Mouse (Mus musculus) adrenal gland, adult 18-20 months (tissue): ENCODE data around the gene Sgms1. TPM values are rescaled to one million over a fixed set of nuclear protein-coding genes. Genes with fewer than 3 reads are reported as not detected.
A peak's percentile ranks its signal among the peaks of the same experiment; 100 is the strongest.

ENCODE experiments used
- DNase-seq, 2 experiments: peaks; one replicate each; pipeline ENCODE4 v3.0.0; 2021 to 2022; ENCODE audit warnings: low spot score in 2 of 2
- total RNA-seq, 2 experiments: library from RNA; stranded (reverse); gene quantifications; 1 replicate in 1 of 2; 2 replicates in 1 of 2; pipeline ENCODE4 v1.2.3; 2021

Sgms1 gene
- total RNA-seq, 2 experiments from 2014 or later: 65.1 to 85.4 TPM

DNA sequence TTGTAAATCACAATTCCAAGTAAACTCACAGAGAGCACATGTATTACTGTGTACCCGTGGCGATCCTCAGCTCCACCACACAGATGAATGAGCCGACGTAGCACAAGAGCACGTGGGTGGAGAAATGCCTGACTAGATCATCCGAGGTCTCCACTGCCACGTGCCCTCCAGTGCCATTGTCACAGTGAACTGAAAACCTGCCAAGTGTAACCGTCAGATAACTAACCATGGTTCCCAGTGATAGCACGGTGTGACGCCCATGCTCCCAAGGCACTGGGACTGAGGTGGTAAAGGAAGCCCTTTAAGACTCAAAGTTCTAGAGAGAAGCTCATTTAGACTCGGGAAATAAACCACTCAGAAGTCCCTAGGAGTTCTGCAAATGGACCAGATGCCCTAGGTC lies 167.4 kb downstream of the Sgms1 start:
- no peak for DNase-seq

DNA sequence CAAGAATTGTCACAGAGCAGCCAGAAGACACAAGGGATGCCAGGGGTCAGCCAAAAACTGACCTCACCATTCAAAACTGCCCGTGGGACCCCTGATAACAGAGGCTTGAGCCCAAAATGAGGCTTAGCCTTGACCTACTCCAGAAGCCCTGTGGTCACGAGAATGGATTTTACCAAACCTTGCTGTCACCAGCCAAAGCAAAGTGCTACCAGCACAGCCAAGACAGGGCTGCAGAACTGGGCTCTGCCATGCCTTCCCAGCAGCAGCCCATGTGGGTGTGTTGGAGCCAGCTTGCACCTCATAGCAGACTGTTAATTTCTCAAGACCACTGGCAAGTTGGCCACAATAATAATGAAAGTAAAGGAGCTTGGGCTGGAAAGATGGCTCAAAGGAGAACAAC lies 168.5 kb downstream of the Sgms1 start:
- no peak for DNase-seq

DNA sequence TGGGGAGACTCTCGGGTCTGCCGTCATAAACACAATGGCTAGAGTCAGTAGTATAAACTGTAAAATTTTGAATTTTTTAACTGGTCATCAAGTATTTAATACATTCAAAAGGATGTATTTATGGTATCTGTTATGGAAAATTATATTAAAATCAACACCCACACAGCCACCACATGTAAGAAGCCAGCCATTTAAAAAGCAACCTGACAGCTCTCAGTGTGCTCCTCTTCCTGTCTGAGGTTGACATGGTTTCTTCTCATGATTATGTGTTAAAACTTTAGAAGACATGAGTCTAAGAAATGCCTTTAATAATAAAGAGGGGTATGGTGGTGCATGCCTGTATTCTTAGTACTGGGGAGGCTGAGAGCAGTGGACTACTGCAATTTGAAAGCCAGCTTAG lies 172.8 kb downstream of the Sgms1 start:
- DNase-seq: no peak

DNA sequence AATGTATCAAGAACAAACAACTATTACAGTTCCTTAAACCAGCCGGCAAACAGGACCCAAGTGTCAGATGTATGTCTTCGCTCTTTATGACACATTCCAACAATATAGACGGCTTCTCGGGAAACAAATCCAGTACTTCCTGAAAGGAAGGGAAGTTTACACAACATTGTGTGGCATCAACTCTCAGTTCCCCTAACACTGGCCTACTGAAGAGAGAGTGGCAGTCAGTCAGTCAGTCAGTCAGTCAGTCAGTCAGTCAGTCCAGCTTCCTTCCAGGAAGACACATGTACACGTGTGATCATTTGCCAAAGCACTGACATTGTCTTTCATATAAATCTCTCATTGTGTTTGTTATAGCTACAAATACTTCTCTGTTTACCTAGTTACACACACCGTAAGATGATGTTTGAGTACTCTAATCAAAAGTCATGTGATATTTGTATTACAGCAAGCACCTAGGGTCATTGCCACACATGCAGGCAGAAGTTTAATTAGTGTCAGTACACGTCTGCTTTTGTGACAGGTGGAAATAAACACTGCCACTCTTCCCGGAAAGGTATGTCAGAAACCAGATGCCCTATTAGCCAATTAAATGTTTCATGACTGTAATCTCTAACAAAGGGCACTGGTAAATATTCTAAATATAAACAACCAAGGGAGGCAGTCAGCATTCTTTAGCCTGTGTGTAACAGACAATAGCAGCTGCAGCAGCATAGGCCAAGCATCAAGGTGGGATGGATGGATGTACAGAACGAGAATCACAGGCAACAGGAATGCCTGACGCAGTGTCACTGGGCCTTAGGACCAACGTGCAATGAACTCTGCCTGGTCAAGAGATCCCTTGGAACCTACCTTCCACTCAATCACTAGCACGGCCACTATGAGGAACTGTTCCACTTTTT lies 174.4 kb downstream of the Sgms1 start:
- DNase-seq: no peak

DNA sequence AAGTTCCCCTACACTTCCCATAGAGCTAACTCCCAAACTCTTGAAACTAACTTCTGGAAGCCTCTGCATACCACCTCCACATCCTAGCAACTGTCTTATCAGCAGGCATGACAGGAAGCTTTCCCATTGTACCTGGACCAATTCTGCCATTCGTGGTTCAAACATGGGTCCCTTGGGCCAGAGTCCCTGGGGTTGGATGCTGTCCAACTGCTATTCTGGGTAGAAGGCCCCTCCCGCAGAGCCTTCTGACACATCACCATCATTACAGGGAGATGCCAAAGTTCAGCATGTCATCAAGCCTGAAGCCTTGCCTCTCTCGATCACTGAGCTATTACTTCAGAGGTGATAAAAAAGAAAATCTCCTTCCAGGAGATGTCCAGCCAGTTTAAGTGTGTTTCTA lies 175.9 kb downstream of the Sgms1 start:
- no peak for DNase-seq

DNA sequence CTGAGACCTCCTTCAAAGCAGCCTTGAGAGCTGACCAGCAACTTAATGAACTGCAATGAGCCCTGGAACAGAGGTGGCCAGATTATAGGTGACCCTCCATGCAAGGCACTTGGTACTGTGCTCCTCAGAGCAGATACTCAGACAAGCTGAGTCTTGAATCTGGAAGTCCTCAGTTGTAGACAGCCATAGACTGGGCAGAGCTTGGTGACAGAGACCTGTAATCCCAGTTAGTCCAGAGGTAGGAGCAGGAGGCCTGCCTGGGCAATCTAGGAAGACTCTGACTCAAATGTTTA lies 178.3 kb downstream of the Sgms1 start:
- DNase-seq: peak in 1 of 2 experiments; percentile 17

DNA sequence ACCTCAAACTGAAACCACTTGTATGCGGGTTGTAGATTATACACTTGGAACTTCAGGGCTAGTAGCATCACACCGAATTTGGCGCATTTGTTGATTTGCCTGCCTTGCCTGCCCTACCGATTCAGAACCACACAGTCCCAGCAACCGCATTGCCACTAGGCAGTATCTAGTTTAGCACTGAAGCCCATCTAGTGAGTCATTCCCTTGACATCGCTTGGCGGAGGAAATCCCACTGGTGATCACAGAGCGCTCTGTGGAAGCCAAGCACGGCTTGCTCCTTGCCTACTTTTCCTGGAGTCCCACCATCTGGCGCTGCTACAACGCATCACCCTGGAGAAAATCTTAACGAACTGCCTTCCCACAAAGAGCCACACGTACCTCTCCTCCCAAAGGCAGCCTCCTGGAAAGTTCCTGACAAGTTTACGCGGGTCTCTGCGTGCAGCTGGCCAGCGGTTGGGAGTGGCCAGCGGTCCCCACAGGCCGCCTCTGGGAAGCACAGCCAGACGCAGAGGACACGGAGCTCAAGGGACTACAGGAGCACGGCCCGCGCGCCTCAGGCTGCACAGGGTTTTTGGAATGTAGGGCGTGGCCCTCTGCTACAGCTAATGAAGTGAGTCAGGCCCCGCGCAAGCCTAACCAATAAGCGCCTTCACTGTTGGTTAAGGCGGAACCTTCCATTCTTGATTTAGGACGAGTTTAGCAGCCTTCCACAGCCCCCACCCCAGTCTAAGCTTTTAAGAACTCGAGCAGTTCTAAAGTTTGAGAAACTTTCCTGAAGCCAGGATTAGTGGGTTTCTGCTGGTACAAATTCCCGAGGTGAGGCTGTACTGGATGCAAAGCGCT lies 178.8 kb downstream of the Sgms1 start:
- peak; percentile 84 for DNase-seq

DNA sequence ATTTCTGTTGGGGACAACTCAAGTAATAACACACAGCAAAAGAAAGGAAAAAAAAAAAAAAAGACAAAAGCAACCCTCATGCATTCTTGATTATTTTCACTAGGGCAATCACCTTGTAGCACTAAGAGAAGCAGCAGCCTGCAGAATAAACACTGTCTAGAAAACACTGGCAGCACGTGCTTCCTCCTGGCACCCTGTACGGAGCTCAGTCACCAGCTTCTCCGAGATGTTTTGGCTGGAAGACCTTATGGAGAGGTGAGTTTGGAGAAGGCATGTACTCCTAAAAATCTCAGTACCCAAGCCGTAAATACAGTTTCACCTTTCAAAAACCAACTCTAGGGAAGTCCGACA lies 179.4 kb downstream of the Sgms1 start:
- peak in 1 of 2 experiments; percentile 23 for DNase-seq

DNA sequence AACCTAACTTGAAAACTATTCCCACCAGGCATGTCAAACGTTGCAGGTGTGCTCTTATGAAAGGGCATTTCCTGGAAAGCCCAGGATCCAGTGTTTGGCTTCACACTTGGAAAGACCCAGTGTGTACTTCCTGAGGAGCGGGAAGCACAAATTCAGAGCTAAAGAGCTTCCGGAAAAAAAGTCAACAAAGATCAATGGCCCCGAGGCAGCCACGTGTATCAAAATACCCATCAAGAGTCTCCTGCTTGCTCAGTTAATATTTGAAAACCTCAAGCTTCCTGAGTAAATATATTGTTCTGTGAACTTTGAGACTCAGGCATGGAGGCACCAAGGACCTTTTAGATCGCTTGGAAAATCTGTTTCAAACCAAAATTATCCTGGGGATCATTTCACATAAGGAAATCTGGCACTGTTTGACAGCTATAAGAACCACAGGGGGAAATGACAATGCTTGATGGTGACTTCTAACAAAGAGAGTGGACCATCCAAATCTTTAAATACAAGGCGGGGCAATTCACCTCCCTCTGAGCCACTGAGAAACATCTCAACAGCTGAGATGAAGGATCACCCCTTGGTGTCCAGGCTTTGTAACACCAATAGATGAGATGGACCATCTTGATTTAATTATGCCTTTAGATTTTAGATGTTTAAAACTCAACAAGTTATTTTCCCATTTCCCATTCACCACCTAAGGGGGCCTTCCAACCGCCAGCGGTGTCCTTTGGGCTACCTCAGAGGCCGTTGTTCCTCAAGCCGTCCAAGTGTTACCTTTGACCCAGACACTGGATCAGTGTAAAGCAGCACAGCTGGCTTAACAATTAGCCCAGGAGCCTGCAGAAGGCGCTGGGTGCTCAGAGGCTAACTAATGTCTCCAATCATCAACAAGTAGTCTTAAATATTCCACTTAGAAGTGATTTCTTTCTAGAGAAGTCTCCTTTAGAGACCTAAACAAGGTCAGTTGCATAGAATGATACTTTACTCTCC lies 187.1 kb downstream of the Sgms1 start:
- peak in 1 of 2 experiments; percentile 17 for DNase-seq

DNA sequence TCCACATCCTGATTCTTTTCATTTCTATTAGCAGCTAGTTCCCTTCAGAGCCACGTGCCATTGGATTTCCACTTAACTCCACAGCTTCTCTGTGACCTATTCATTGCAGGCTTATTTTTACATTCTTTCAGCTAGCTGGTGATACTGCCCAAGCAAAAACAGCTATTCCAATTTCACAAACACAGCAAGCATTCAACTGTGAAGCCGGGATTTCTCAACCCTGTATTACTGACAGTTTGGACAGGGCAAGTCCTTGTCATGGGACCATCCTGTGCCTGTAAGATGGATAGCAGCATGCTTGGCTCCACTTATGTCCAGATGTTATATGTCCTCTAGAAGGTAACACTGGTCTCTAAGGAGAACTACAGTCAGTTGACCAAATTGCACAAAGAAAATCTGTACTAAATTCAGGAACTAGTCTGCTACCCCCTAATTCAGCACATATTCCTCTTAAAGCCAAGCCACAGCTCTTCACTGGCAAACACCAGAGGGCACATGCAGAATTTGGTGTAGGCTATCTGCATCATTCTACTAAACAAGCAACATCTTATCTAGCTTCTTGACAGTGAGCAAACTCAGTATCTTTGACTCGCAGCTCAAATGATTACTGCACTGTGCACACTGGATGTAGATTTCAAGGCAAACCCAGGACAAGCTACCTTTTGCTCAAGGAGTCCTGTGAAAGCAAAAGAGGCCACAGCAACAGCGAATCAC lies 189.5 kb downstream of the Sgms1 start:
- DNase-seq: no peak

DNA sequence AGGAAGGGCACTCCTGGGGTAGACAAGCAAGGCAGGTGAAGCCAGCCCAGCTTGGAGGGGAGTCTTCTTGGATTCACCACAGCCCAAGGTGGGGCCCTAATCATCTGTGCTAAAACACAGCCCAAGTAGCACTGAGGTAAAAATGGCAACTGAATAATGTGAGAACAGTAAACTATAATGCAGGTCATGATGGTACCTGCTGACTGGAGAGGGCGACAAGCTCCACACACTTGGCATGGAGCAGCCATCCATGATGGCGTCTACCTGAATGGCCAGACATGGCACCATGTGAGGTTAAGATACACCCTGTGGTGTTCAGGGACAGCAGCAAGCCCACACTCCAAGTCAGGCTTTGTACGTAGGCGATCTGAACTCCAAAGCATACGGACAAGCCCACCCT lies 190.4 kb downstream of the Sgms1 start:
- DNase-seq: no peak

DNA sequence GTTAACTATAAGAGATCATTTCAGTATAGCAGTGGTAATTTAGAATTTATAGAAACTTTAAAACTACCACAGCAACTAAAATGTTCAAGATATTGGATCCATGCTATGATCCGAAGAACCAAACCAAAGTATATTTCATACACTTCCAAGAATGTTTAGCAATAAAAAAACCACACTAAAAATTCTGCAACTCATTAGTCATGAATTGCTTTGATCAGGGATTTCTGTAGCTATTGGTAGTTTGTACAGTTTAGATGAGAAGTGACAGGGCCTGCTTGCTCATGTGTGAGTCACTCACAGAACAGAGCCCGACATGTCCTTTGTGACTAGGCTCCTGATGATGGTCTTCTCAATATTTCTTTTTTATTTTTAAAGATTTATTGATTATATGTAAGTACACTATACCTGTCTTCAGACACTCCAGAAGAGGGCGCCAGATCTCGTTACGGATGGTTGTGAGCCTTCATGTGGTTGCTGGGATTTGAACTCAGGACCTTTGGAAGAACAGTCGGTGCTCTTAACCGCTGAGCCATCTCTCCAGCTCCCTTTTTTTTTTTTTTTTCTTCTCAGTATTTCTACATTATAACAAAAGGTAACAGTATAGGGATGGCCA lies 190.9 kb downstream of the Sgms1 start:
- no peak for DNase-seq

DNA sequence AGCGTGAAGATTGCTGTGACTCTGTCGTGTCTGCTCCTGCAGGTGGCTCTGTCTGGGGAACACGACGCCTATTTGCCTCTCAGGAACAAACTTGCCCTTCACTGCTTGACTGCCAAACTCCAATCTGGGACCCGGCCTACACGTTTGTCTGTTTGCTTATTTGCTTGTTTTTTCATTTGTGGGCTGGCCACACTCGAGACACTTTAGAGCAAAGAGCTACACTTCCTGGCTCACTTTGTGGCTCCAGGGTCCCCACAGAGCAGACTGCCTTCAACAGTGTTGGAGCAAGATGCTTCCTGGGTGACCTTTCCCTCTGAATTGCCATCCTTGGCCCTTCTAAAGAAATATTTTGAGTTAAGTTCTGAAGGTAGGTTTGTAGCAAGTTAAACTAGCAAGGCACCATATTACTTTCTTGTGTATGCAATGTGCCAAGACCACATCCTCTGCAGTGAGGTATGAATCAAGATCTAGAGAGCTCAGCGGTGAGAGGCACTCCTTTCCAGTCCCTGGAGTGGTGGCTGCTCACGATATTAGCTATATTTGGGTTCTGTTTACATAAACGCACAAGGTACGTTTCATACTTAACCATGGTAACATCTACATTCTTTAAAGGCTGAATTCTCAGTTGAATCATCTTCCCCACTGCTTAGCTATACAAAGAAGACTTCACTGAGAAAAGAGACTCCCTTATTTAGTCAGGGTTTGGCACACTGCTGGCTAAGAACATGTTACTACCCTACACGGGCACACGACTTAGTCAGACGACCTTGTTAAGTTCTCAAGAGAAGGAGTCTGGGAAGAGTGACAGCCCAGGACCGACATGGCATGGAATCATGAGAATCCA lies 192.3 kb downstream of the Sgms1 start:
- DNase-seq: no peak

DNA sequence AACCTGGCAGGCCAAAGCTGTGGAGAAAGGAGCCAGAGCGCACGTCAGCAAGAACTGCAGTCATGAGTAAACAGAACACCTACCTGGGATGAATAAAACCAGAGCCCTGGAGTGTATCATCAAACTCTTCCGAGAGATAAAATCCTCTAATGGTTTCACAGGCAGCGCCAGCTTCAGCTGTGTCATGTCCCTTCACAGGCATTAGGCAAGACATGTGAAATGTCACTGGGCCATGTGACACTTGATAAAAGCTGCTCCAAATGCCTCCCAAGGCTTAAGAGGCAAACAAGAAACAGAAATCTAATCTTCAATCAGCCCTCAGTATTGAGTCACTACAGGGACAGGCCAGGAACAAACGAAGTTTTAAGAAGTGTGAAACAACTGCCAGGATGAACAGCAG lies 193.3 kb downstream of the Sgms1 start:
- DNase-seq: peak; percentile 35 to 50

DNA sequence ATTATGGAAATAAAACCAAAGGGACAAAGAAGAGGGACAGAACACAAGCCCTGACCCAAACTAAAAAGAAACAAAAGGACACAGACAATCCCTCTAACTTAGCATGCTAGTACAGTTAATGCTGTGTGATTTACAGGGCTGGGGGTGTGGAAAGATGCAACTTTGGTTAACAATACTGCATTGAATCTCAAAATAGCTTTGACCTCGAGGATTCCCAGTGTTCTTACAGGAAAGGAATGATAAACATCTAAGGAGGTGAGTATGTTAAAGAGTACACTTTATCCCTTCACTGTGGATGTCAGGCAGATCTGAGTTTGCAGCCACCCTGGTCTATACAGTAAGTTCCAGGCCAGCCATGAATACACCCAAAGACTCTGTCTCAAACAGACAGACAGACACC lies 194.7 kb downstream of the Sgms1 start:
- no peak for DNase-seq

DNA sequence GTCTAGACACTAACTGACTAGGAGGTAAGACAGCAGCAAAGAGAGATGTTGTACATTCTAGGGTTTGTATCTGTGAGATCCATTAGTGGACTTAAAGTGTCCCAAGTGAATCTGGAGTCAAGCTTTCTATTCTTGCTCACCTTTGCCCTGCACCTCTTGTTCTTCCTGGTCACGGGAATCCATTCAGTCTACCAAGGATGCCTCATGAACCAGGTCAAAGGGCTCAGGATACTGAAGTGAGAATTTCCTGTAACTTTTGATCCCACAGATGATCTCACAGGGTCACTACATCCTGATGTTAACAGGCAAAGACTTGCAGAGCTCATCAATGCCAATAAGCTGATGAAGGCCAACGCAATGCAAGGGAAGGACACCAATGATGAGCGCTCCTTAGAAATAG lies 195.4 kb downstream of the Sgms1 start:
- peak in 1 of 2 experiments; percentile 10 for DNase-seq

DNA sequence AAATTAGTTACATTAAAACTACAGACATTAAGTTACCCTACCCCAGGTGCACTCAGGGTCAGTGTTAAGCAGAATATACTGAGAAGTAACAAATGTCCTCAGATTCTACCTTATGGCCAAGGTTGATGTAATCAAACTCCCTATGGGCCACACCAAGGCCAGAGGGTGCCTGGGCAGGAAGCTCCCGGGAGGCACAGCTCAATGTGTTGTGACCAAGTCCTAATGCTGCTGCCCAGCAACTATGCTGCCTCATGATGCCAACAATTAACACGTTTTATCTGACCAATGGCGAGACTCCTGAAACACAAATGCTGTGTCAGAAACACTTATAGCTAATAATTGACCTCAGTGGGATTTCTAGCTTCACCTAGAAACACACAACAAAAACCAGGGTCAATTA lies 197.9 kb downstream of the Sgms1 start:
- peak in 1 of 2 experiments; percentile 10 for DNase-seq

DNA sequence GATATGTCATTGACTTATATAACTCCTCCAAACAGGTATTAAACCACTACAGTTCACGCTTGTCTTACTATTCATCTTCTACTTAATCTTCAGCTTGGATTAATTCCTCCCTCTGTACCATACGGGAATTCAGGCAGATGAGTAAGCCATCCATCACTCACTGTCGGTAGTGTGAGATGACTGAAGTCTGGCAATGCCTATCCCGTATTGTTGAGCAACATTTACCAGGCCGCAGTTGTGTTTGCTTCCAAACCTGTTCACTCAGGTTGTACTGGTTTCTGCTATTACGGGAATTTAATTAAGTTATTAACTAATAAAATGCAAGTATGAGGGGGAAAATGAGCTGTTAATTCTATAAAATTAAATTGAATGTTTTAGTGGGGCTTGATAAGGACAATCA lies 199.6 kb downstream of the Sgms1 start:
- DNase-seq: no peak

DNA sequence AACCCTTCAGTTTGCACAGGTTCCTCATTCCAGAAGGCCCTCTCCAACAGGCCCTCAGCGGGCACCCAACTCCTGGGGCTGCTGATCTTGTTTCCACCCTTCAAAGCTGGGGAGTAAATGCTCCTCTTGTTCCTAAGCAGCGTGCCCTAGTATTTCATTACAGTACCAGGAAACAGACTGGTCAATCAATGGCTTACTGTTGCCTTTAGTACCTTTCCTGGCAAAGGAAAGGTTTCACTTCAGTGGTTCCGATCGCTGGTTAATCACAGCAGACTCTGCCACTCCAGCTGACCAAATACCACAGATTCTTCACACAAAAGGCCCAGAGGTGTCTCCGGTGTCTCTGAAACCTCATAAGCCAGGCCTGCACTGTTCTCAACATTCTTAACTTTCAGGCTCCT lies 200.5 kb downstream of the Sgms1 start:
- DNase-seq: no peak
